Mouse (Mus musculus) lung, embryonic 14.5 days (tissue): ENCODE data around the gene Rpl4. TPM values are rescaled to one million over a fixed set of nuclear protein-coding genes. Genes with fewer than 3 reads are reported as not detected.
"Not testable (repeated sequence)": the region's sequence is repeated elsewhere in the genome, so short reads cannot be mapped to it uniquely, and the experiment has no call there.

Source experiments
- ATAC-seq: fragments of 200-750 bp; cut with Nextera tagmentation; 2 replicates; pipeline ENCODE4 v1.8.0; 2017; ENCODE audit warnings: mild to moderate bottlenecking, moderate TSS enrichment, moderate library complexity; ENCODE audit not compliant: insufficient read depth
- DNase-seq: peaks from one replicate; pipeline ENCODE4 v3.0.0-alpha.2; 2015
- H3K27ac ChIP-seq: fragments of 300-500 bp; sonication (generic); 2 replicates; pipeline ENCODE4 v1.5.1; 2014; ENCODE audit warnings: low read depth, mild to moderate bottlenecking, moderate library complexity
- H3K27me3 ChIP-seq: fragments of 300-500 bp; sonication (generic); 2 replicates; pipeline ENCODE4 v1.6.1; 2014; ENCODE audit warnings: low read length, control low read depth; ENCODE audit not compliant: insufficient read depth
- H3K36me3 ChIP-seq: fragments of 300-500 bp; sonication (generic); 2 replicates; pipeline ENCODE4 v1.6.1; 2014; ENCODE audit warnings: control low read depth; ENCODE audit not compliant: insufficient read depth
- H3K4me1 ChIP-seq: fragments of 300-500 bp; sonication (generic); 2 replicates; pipeline ENCODE4 v1.6.1; 2014; ENCODE audit warnings: antibody characterized with exemption, control low read depth; ENCODE audit not compliant: insufficient read depth
- H3K4me2 ChIP-seq: fragments of 300-500 bp; sonication (generic); 2 replicates; pipeline ENCODE4 v1.6.1; 2014; ENCODE audit warnings: mild to moderate bottlenecking
- H3K4me3 ChIP-seq: fragments of 300-500 bp; sonication (generic); 2 replicates; pipeline ENCODE4 v1.5.1; 2014; ENCODE audit warnings: low read depth, low read length
- H3K9ac ChIP-seq: fragments of 300-500 bp; sonication (generic); 2 replicates; pipeline ENCODE4 v1.6.1; 2014
- H3K9me3 ChIP-seq: fragments of 300-500 bp; sonication (generic); 2 replicates; pipeline ENCODE4 v1.6.1; 2016; ENCODE audit warnings: low read depth, low read length, control low read depth
- CTCF ChIP-seq: IDR thresholded peaks from 2 replicates; pipeline ENCODE4 v1.5.1; 2016; ENCODE audit warnings: antibody characterized with exemption, low read depth
- WGBS: fragments of 180-500 bp; shearing (Covaris S2); extraction: QIAGEN DNeasy Blood & Tissue Kit; methylation state at CpG from one replicate; pipeline ENCODE4 v1.1.7; 2014; 5-methylcytosine and 5-hydroxymethylcytosine counted together
- polyA plus RNA-seq: library from polyadenylated mRNA; unstranded; fragments of >200 nt; fragmentation: Nextera tagmentation; extraction: Ambion mirVana; gene quantifications from 2 replicates; pipeline ENCODE4 v1.2.1, GENCODE M21; 2014

The Rpl4 gene
- polyA plus RNA-seq, 1 experiment from 2014 or later, result 1,349 TPM

DNA sequence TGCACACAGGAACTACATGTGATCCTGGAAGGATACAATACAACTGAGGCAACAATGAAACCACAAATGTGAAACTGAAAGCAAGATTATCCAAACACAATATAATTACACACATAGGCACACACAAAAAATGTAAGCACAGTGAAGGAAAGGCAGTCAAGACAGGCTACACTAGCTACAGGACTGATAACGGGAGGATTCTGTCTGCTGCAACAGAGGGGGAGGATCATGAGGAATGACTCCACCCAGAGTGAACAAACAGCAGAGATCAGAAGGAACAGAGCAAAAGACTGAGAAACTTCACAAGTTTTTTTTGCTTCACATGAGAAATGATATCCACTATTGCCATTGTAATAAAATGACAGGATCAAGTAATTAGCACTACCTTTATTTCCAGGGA is 16.5 kb upstream of the Rpl4 start:
- WGBS, result 85% methylated on average over 1 of the region's 1 CpGs
- H3K4me3 ChIP-seq, result no peak overlapping the region
- no peaks in the 10 kb centered on the region for H3K4me1 ChIP-seq
- peaks cover 90% of the 10 kb centered on the region for H3K36me3 ChIP-seq
- H3K9ac ChIP-seq, result no peak overlapping the region
- H3K4me2 ChIP-seq, result no peak overlapping the region
- H3K27me3 ChIP-seq, result no peaks in the 10 kb centered on the region
- H3K9me3 ChIP-seq, result no peaks in the 10 kb centered on the region
- H3K27ac ChIP-seq, result no peak overlapping the region
- no peak for TF ChIP-seq CTCF
- ATAC-seq, result no peak
- no peak for DNase-seq

DNA sequence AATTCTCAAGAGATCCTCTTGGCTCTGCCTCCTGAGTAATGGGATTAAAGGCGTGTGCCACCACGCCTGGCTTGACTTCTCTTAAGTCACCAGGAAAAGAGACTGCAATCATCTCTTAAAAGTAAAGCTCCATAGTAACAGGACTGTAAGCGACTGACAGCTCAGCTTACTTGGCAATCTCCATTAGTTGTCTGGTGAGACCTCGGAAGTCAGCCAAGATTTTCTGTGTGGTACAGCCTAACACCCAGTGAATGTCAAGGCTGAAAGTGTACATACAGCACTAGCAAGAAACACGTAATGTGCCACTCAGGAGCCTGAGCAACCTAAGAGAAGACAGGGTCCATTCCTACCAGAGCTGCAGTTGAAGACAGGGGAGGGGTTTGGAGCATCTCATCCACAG is 12.7 kb upstream of the Rpl4 start:
- Histone ChIP-seq H3K4me1 (no peaks in the 10 kb centered on the region), H3K9me3 (no peaks in the 10 kb centered on the region), H3K4me3 (no peak overlapping the region), H3K27ac (no peak overlapping the region), H3K4me2 (no peak overlapping the region), H3K9ac (no peak overlapping the region), H3K36me3 (peaks cover 86% of the 10 kb centered on the region), H3K27me3 (no peaks in the 10 kb centered on the region)
- 87% methylated on average over 5 of the region's 5 CpGs for WGBS
- TF ChIP-seq CTCF, result no peak
- no peak for DNase-seq
- no peak for ATAC-seq

GRCm38 (mm10) chr9:64169967-64170366 is 3.2 kb upstream of the Rpl4 start:
- H3K9ac ChIP-seq, H3K27ac ChIP-seq, H3K4me3 ChIP-seq, DNase-seq, H3K4me2 ChIP-seq, H3K9me3 ChIP-seq, H3K4me1 ChIP-seq, ATAC-seq, H3K27me3 ChIP-seq: not testable (repeated sequence)
- peaks cover 28% of the 10 kb centered on the region for H3K36me3 ChIP-seq
- 84% methylated on average over 3 of the region's 3 CpGs for WGBS

DNA sequence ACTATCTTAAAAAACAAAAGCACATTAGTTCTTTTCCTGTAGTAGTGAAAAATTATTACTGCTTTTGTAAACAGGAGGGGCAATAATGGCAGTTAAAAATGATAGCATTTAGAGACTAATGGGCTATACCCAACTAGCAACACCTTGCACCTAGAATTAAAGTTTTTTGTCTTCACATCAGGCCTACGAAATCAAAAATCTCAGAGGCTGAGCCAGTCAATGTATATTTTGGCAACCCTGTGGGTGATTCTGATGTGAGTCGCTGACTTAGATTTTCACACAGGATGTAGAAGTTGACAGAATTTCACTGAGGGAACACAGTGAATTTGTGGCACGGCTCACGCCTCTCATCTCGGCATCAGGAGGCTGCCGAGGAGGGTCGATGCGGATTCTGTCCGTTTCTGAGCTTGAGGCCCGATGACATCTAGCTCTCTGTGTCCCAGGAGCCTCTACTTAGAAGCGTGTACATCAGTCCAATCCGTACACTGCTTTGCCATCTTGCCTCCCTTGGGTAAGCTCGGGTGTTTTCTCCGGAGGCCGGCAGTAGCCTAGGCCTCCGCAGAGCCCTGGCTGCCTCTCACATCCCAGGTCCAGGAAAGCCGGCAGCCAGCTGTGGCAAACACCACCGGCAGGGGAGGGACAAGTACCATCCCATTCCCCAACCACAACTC is 895 bp upstream of the Rpl4 start:
- no peak for TF ChIP-seq CTCF
- Histone ChIP-seq H3K9ac (peak overlapping the region; percentile 95), H3K9me3 (no peaks in the 10 kb centered on the region), H3K36me3 (peaks cover 34% of the 10 kb centered on the region), H3K4me1 (0 out of 2 replicates have a peak, but pooled peaks cover 3% of the 10 kb centered on the region), H3K4me2 (peak overlapping the region; percentile 73), H3K4me3 (peak overlapping the region; percentile 64), H3K27me3 (no peaks in the 10 kb centered on the region), H3K27ac (peak overlapping the region; percentile 97)
- WGBS, result 2% methylated on average over 18 of the region's 18 CpGs
- DNase-seq, result no peak
- peak; percentile 62; the same call in 1 of the 2 replicates for ATAC-seq

GRCm38 (mm10) chr9:64173666-64174220 is 568 bp downstream of the Rpl4 start:
- Histone ChIP-seq H3K4me1 (0 out of 2 replicates have a peak, but pooled peaks cover 3% of the 10 kb centered on the region), H3K9ac (peak overlapping the region; percentile 95), H3K36me3 (peaks cover 42% of the 10 kb centered on the region), H3K27ac (peak overlapping the region; percentile 97), H3K4me3 (peak overlapping the region; percentile 64), H3K4me2 (peak overlapping the region; percentile 73), H3K27me3 (no peaks in the 10 kb centered on the region), H3K9me3 (no peaks in the 10 kb centered on the region)
- WGBS, result under 1% methylated on average over 16 of the region's 16 CpGs
- DNase-seq, result no peak
- TF ChIP-seq CTCF, result no peak
- ATAC-seq, result no peak; the same call in 1 of the 2 replicates

DNA sequence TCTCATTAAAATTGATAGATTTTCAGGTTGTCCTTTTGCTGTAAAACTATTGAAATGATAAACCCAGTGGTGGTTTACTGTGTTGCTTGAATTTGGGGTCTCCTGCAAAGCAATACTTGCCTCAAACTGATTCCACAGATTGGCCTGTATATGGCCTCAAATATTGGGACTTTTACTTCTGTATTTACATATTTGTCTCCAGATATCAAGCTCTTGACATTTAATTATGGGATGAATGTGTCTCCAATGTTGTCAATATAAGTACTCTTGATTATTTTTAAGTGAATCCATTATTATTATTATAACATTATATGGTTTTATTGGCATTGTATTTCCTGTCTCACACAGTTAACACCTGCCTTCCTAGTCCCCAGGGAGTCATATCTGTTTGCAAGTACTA is 1.2 kb downstream of the Rpl4 start:
- Histone ChIP-seq H3K36me3 (peaks cover 45% of the 10 kb centered on the region), H3K4me1 (0 out of 2 replicates have a peak, but pooled peaks cover 3% of the 10 kb centered on the region), H3K9me3 (no peaks in the 10 kb centered on the region), H3K27me3 (no peaks in the 10 kb centered on the region), H3K4me3 (peak overlapping the region; percentile 64), H3K4me2 (peak overlapping the region; percentile 73), H3K27ac (no peak overlapping the region; the same call in 1 of the 2 replicates), H3K9ac (peak overlapping the region; percentile 95)
- ATAC-seq (no peak), DNase-seq (no peak)
- TF ChIP-seq CTCF, result no peak

GRCm38 (mm10) chr9:64174766-64175165 is 1.6 kb downstream of the Rpl4 start:
- no peak for TF ChIP-seq CTCF
- no peak for DNase-seq
- H3K4me3 ChIP-seq, result peak overlapping the region; percentile 64
- WGBS, result 59% methylated on average over 8 of the region's 8 CpGs
- no peak overlapping the region; the same call in 1 of the 2 replicates for H3K27ac ChIP-seq
- peaks cover 4% of the 10 kb centered on the region; the same call in 1 of the 2 replicates for H3K4me1 ChIP-seq
- peak overlapping the region; percentile 95 for H3K9ac ChIP-seq
- no peaks in the 10 kb centered on the region for H3K27me3 ChIP-seq
- ATAC-seq, result no peak
- peaks cover 46% of the 10 kb centered on the region for H3K36me3 ChIP-seq
- peak overlapping the region; percentile 73 for H3K4me2 ChIP-seq
- H3K9me3 ChIP-seq, result no peaks in the 10 kb centered on the region
